Mouse (Mus musculus) gastrocnemius, postnatal 10 days (tissue): ENCODE data around the gene Ercc1. TPM values are rescaled to one million over a fixed set of nuclear protein-coding genes. Genes with fewer than 3 reads are reported as not detected.

Experiments
- microRNA-seq, 2 experiments: library from miRNA; unstranded; fragments of <30 nt; microRNA quantifications; one replicate each; pipeline ENCODE4 v1.2.0; 2021
- total RNA-seq, 2 experiments: library from RNA; stranded (reverse); gene quantifications; 2 replicates each; pipeline ENCODE4 v1.2.3; 2021

The Ercc1 gene
- total RNA-seq, 2 experiments from 2014 or later: 31.9 to 35.9 TPM

Small RNAs within 50 kb of the gene (microRNA-seq; reads per million reads assigned to microRNA genes)
- gene Mir343: 0 reads per million in 2 experiments

Other genes with a start within 250 kb of the Ercc1 start
- gene Gm4969, start 226.4 kb upstream of the Ercc1 start, total RNA-seq: under 1 TPM in 1 of 2 experiments, not detected in 1; 0.14 TPM
- gene Fbxo46, start 224.9 kb upstream of the Ercc1 start, total RNA-seq: 1 to 10 TPM; 2.7 to 4.2 TPM
- 1 to 10 TPM; 5.0 to 5.5 TPM for gene Qpctl, start 195.5 kb upstream of the Ercc1 start, total RNA-seq
- 10 to 100 TPM; 72.9 to 77.4 TPM for gene Snrpd2, start 195.1 kb upstream of the Ercc1 start, total RNA-seq
- under 1 TPM in 1 of 2 experiments, not detected in 1; 0.14 TPM for gene Gipr, start 178.7 kb upstream of the Ercc1 start, total RNA-seq
- gene Eml2, start 168.4 kb upstream of the Ercc1 start, total RNA-seq: 10 to 100 TPM; 14.9 to 17.6 TPM
- gene Gpr4, start 132.2 kb upstream of the Ercc1 start, total RNA-seq: 1 to 10 TPM; 2.3 to 3.4 TPM
- gene Opa3, start 116.4 kb upstream of the Ercc1 start, total RNA-seq: 10 to 100 TPM; 36.9 to 37.8 TPM
- 10 to 100 TPM; 35.7 to 53.5 TPM for gene Vasp, start 73.0 kb upstream of the Ercc1 start, total RNA-seq
- gene Ppm1n, start 64.7 kb upstream of the Ercc1 start, total RNA-seq: not detected
- gene Rtn2, start 62.2 kb upstream of the Ercc1 start, total RNA-seq: 100 to 1,000 TPM; 669 to 730 TPM
- 1 to 10 TPM in 1 of 2 experiments, under 1 TPM in 1; 0.80 to 1.7 TPM for gene Fosb, start 34.7 kb upstream of the Ercc1 start, total RNA-seq
- 1 to 10 TPM; 7.8 to 9.8 TPM for gene Cd3eap, start 14.7 kb downstream of the Ercc1 start, total RNA-seq
- gene Ppp1r13l, start 15.0 kb downstream of the Ercc1 start, total RNA-seq: 1 to 10 TPM; 2.7 to 2.8 TPM
- 1 to 10 TPM; 7.7 to 9.7 TPM for gene Ercc2, start 37.2 kb downstream of the Ercc1 start, total RNA-seq
- gene Klc3, start 59.3 kb downstream of the Ercc1 start, total RNA-seq: under 1 TPM; 0.12 to 0.18 TPM
- gene Ckm, start 60.0 kb downstream of the Ercc1 start, total RNA-seq: over 10,000 TPM; 22,462 to 26,486 TPM
- gene Mark4, start 114.0 kb downstream of the Ercc1 start, total RNA-seq: 10 to 100 TPM; 12.2 to 16.4 TPM
- under 1 TPM; 0.59 to 0.86 TPM for gene Exoc3l2, start 118.6 kb downstream of the Ercc1 start, total RNA-seq
- gene Bloc1s3, start 163.6 kb downstream of the Ercc1 start, total RNA-seq: 1 to 10 TPM; 2.2 to 2.4 TPM
- 10 to 100 TPM; 24.6 to 26.5 TPM for gene Trappc6a, start 163.6 kb downstream of the Ercc1 start, total RNA-seq
- gene Nkpd1, start 173.1 kb downstream of the Ercc1 start, total RNA-seq: not detected
- gene Ppp1r37, start 218.3 kb downstream of the Ercc1 start, total RNA-seq: 10 to 100 TPM; 38.7 to 41.1 TPM
- gene Zfp296, start 232.5 kb downstream of the Ercc1 start, total RNA-seq: under 1 TPM; 0.21 to 0.23 TPM
- gene Gemin7, start 232.8 kb downstream of the Ercc1 start, total RNA-seq: 10 to 100 TPM; 52.0 to 59.8 TPM